Mouse (Mus musculus) midbrain, embryonic 11.5 days (tissue): ENCODE results near the gene Rgs3. TPM values are rescaled to one million over a fixed set of nuclear protein-coding genes. Genes with fewer than 3 reads are reported as not detected.

ENCODE experiments used
- ATAC-seq: fragments of 200-750 bp; cut with Nextera tagmentation; 2 replicates; pipeline ENCODE4 v1.8.0; 2017; ENCODE audit warnings: moderate TSS enrichment, moderate library complexity; ENCODE audit not compliant: low FRiP score
- DNase-seq: peaks from one replicate; pipeline ENCODE4 v3.0.0; 2015; ENCODE audit warnings: low spot score; ENCODE audit errors: missing footprints
- H3K27ac ChIP-seq: fragments of 300-500 bp; sonication (generic); 2 replicates; pipeline ENCODE4 v1.5.1; 2014; ENCODE audit warnings: low read depth, low read length
- H3K27me3 ChIP-seq: fragments of 300-500 bp; sonication (generic); 2 replicates; pipeline ENCODE4 v1.6.1; 2014; ENCODE audit warnings: mild to moderate bottlenecking, low read length, moderate library complexity, mixed read lengths; ENCODE audit not compliant: control insufficient read depth, insufficient read depth
- H3K36me3 ChIP-seq: fragments of 300-500 bp; sonication (generic); 2 replicates; pipeline ENCODE4 v1.6.1; 2014; ENCODE audit warnings: mild to moderate bottlenecking, low read length, moderate library complexity, mixed read lengths; ENCODE audit not compliant: control insufficient read depth, insufficient read depth
- H3K4me1 ChIP-seq: fragments of 300-500 bp; sonication (generic); 2 replicates; pipeline ENCODE4 v1.6.1; 2014; ENCODE audit warnings: low read length; ENCODE audit not compliant: control insufficient read depth, insufficient read depth
- H3K4me2 ChIP-seq: fragments of 300-500 bp; sonication (generic); 2 replicates; pipeline ENCODE4 v1.6.1; 2014; ENCODE audit warnings: mild to moderate bottlenecking, moderate library complexity
- H3K4me3 ChIP-seq: fragments of 300-500 bp; sonication (generic); 2 replicates; pipeline ENCODE4 v1.5.1; 2014; ENCODE audit warnings: low read depth, low read length
- H3K9ac ChIP-seq: fragments of 300-500 bp; sonication (generic); 2 replicates; pipeline ENCODE4 v1.6.1; 2014; ENCODE audit warnings: low read length
- H3K9me3 ChIP-seq: fragments of 300-500 bp; sonication (generic); 2 replicates; pipeline ENCODE4 v1.6.1; 2016; ENCODE audit warnings: low read length; ENCODE audit not compliant: control insufficient read depth
- WGBS: fragments of 180-500 bp; shearing (Covaris S2); extraction: QIAGEN DNeasy Blood & Tissue Kit; methylation state at CpG from one replicate; pipeline ENCODE4 v1.1.7; 2014; 5-methylcytosine and 5-hydroxymethylcytosine counted together
- polyA plus RNA-seq: library from polyadenylated mRNA; unstranded; fragments of >200 nt; fragmentation: Nextera tagmentation; extraction: Ambion mirVana; gene quantifications from 2 replicates; pipeline ENCODE4 v1.2.1, GENCODE M21; 2014

The Rgs3 gene
- polyA plus RNA-seq, 1 experiment from 2014 or later = 23.9 TPM

- no peaks in the 10 kb centered on the region for H3K27me3 ChIP-seq
- H3K4me3 ChIP-seq = no peak overlapping the region
- no peak overlapping the region for H3K27ac ChIP-seq
- no peak overlapping the region for H3K9ac ChIP-seq
- WGBS = 71% methylated on average over 15 of the region's 15 CpGs
- ATAC-seq (no peak), DNase-seq (no peak)
- H3K4me2 ChIP-seq = no peak overlapping the region
- no peaks in the 10 kb centered on the region; the same call in 1 of the 2 replicates for H3K36me3 ChIP-seq
- no peaks in the 10 kb centered on the region for H3K4me1 ChIP-seq
- H3K9me3 ChIP-seq = no peaks in the 10 kb centered on the region
Measured at GRCm38 (mm10) chr4:62640496-62641229, 81.0 kb downstream of the Rgs3 start.

GRCm38 (mm10) chr4:62641230-62641589, 81.6 kb downstream of the Rgs3 start:
- no peak overlapping the region for H3K4me3 ChIP-seq
- WGBS = 52% methylated on average over 11 of the region's 11 CpGs
- DNase-seq (no peak), ATAC-seq (no peak)
- H3K4me1 ChIP-seq = no peaks in the 10 kb centered on the region
- H3K4me2 ChIP-seq = no peak overlapping the region
- no peaks in the 10 kb centered on the region for H3K9me3 ChIP-seq
- no peaks in the 10 kb centered on the region; the same call in 1 of the 2 replicates for H3K36me3 ChIP-seq
- H3K27ac ChIP-seq = no peak overlapping the region
- H3K27me3 ChIP-seq = no peaks in the 10 kb centered on the region
- no peak overlapping the region for H3K9ac ChIP-seq

GRCm38 (mm10) chr4:62641656-62642055, 82.0 kb downstream of the Rgs3 start:
- no peaks in the 10 kb centered on the region for H3K27me3 ChIP-seq
- H3K4me2 ChIP-seq = no peak overlapping the region
- 65% methylated on average over 3 of the region's 3 CpGs for WGBS

GRCm38 (mm10) chr4:62643401-62643800, 83.8 kb downstream of the Rgs3 start:
- no peak for DNase-seq
- Histone ChIP-seq H3K9ac (no peak overlapping the region), H3K4me3 (no peak overlapping the region), H3K36me3 (no peaks in the 10 kb centered on the region; the same call in 1 of the 2 replicates), H3K9me3 (no peaks in the 10 kb centered on the region), H3K27ac (no peak overlapping the region), H3K4me1 (no peaks in the 10 kb centered on the region), H3K4me2 (no peak overlapping the region), H3K27me3 (no peaks in the 10 kb centered on the region)
- WGBS = 46% methylated on average over 8 of the region's 8 CpGs
- peak; percentile 39; the same call in 1 of the 2 replicates for ATAC-seq

More at GRCm38 (mm10) chr4:62641656-62642055, 82.0 kb downstream of the Rgs3 start:
- DNase-seq (no peak), ATAC-seq (no peak)
- no peaks in the 10 kb centered on the region for H3K9me3 ChIP-seq
- H3K27ac ChIP-seq = no peak overlapping the region
- no peaks in the 10 kb centered on the region; the same call in 1 of the 2 replicates for H3K36me3 ChIP-seq
- H3K4me1 ChIP-seq = no peaks in the 10 kb centered on the region
- no peak overlapping the region for H3K4me3 ChIP-seq
- H3K9ac ChIP-seq = no peak overlapping the region

GRCm38 (mm10) chr4:62644031-62644793, 84.6 kb downstream of the Rgs3 start:
- WGBS = 91% methylated on average over 11 of the region's 11 CpGs

GRCm38 (mm10) chr4:62646556-62647248, 87.1 kb downstream of the Rgs3 start:
- H3K9me3 ChIP-seq = no peaks in the 10 kb centered on the region
- no peaks in the 10 kb centered on the region for H3K36me3 ChIP-seq
- no peaks in the 10 kb centered on the region; the same call in 1 of the 2 replicates for H3K4me1 ChIP-seq
- 80% methylated on average over 9 of the region's 9 CpGs for WGBS
- H3K27ac ChIP-seq = no peak overlapping the region
- H3K4me2 ChIP-seq = no peak overlapping the region
- DNase-seq (no peak), ATAC-seq (no peak)
- H3K27me3 ChIP-seq = no peaks in the 10 kb centered on the region
- no peak overlapping the region for H3K9ac ChIP-seq
- no peak overlapping the region for H3K4me3 ChIP-seq

More at GRCm38 (mm10) chr4:62644031-62644793, 84.6 kb downstream of the Rgs3 start:
- Histone ChIP-seq H3K36me3 (no peaks in the 10 kb centered on the region), H3K27me3 (no peaks in the 10 kb centered on the region), H3K4me1 (no peaks in the 10 kb centered on the region), H3K9me3 (no peaks in the 10 kb centered on the region), H3K9ac (no peak overlapping the region), H3K4me3 (no peak overlapping the region), H3K4me2 (no peak overlapping the region), H3K27ac (no peak overlapping the region)
- no peak for DNase-seq
- no peak for ATAC-seq

GRCm38 (mm10) chr4:62648848-62649247, 89.2 kb downstream of the Rgs3 start:
- H3K27ac ChIP-seq = no peak overlapping the region
- no peak overlapping the region for H3K4me3 ChIP-seq
- H3K9me3 ChIP-seq = no peaks in the 10 kb centered on the region
- WGBS = 81% methylated on average over 3 of the region's 3 CpGs
- H3K4me2 ChIP-seq = no peak overlapping the region
- DNase-seq = no peak
- H3K36me3 ChIP-seq = no peaks in the 10 kb centered on the region
- ATAC-seq = no peak
- H3K9ac ChIP-seq = no peak overlapping the region
- H3K27me3 ChIP-seq = no peaks in the 10 kb centered on the region
- no peaks in the 10 kb centered on the region; the same call in 1 of the 2 replicates for H3K4me1 ChIP-seq

GRCm38 (mm10) chr4:62649536-62650230, 90.0 kb downstream of the Rgs3 start:
- no peaks in the 10 kb centered on the region for H3K9me3 ChIP-seq
- H3K4me1 ChIP-seq = no peaks in the 10 kb centered on the region; the same call in 1 of the 2 replicates
- DNase-seq (no peak), ATAC-seq (no peak)
- WGBS = 87% methylated on average over 8 of the region's 8 CpGs
- H3K9ac ChIP-seq = no peak overlapping the region
- no peaks in the 10 kb centered on the region for H3K36me3 ChIP-seq
- no peak overlapping the region for H3K27ac ChIP-seq
- no peak overlapping the region for H3K4me2 ChIP-seq
- no peak overlapping the region for H3K4me3 ChIP-seq
- H3K27me3 ChIP-seq = no peaks in the 10 kb centered on the region
